Mouse (Mus musculus) C2C12 (cell line): ENCODE measurements around the gene Mgat4a. TPM values are rescaled to one million over a fixed set of nuclear protein-coding genes. Genes with fewer than 3 reads are reported as not detected.

Experiments used
- H3K27me3 ChIP-seq: one replicate; pipeline ENCODE4 v1.6.1; 2011; ENCODE audit not compliant: control insufficient read depth, insufficient read depth, insufficient read length
- H3K36me3 ChIP-seq: one replicate; pipeline ENCODE4 v1.6.1; 2011; ENCODE audit not compliant: control insufficient read depth, insufficient read depth
- H3K4me3 ChIP-seq: one replicate; pipeline ENCODE4 v1.5.1; 2011; ENCODE audit warnings: mild to moderate bottlenecking, control low read depth; ENCODE audit not compliant: poor library complexity, insufficient read depth, severe bottlenecking
- H3K79me2 ChIP-seq: one replicate; pipeline ENCODE4 v1.6.1; 2011; ENCODE audit not compliant: control insufficient read depth, insufficient read depth
- H3K79me3 ChIP-seq: one replicate; pipeline ENCODE4 v1.6.1; 2011; ENCODE audit warnings: low read depth, control low read depth
- H3ac ChIP-seq: one replicate; pipeline ENCODE3; 2011; ENCODE audit warnings: low read depth; ENCODE audit not compliant: control insufficient read depth, insufficient read length
- CEBPB ChIP-seq: IDR thresholded peaks from one replicate; pipeline ENCODE4 v1.6.1; 2011; ENCODE audit warnings: low read depth, mild to moderate bottlenecking, control low read depth, moderate library complexity
- CTCF ChIP-seq: IDR thresholded peaks from one replicate; pipeline ENCODE4 v1.5.1; 2011; ENCODE audit not compliant: control insufficient read depth, insufficient read depth, insufficient read length
- FOSL1 ChIP-seq: IDR thresholded peaks from one replicate; pipeline ENCODE4 v1.8.0; 2011; ENCODE audit warnings: mild to moderate bottlenecking, low read length; ENCODE audit not compliant: poor library complexity, insufficient read depth, severe bottlenecking
- MAX ChIP-seq: IDR thresholded peaks from one replicate; pipeline ENCODE4 v1.6.1; 2011; ENCODE audit warnings: mild to moderate bottlenecking, control low read depth
- MYOD1 ChIP-seq: IDR thresholded peaks from one replicate; pipeline ENCODE4 v1.6.1; 2011; ENCODE audit warnings: low read depth; ENCODE audit not compliant: control insufficient read depth, insufficient read length
- MYOG ChIP-seq: IDR thresholded peaks from one replicate; pipeline ENCODE4 v1.6.1; 2011; ENCODE audit not compliant: control insufficient read depth, insufficient read length; ENCODE audit errors: extremely low read depth
- USF1 ChIP-seq: IDR thresholded peaks from one replicate; pipeline ENCODE4 v1.6.1; 2011; ENCODE audit warnings: low read depth, mild to moderate bottlenecking, control low read depth, moderate library complexity
- polyA plus RNA-seq: library from polyadenylated mRNA; unstranded; fragments of >200 nt; fragmentation: generic; extraction: Trizol; gene quantifications from one replicate; pipeline ENCODE4 v1.2.1, GENCODE M21; 2012; ENCODE audit warnings: missing spikeins

The Mgat4a gene
- polyA plus RNA-seq, 1 experiment: 0.01 TPM

DNA sequence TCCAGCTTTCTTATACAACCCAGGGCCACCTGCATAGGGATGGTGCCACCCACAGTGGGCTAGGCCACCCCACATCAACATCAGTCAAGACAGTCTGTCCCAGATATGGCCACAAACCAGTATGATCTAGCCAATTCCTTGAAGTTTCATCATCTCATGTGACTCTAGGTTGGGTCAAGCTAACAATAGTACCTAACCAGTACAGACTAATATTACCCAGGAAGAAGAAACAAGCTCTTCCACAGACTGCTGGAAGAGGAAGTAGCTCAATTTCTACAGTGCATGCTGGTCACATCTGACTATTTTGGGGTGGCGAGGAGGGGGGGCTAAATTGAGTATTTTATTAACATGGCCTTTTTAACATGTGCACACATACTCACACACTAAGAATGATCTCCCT lies 54.4 kb downstream of the Mgat4a start:
- no peak overlapping the region for H3ac ChIP-seq
- H3K4me3 ChIP-seq: no peak overlapping the region
- no peaks in the 10 kb centered on the region for H3K79me3 ChIP-seq
- no peaks in the 10 kb centered on the region for H3K36me3 ChIP-seq
- peaks cover under 1% of the 10 kb centered on the region for H3K27me3 ChIP-seq
- TF ChIP-seq MYOG: no peak
- TF ChIP-seq CTCF: no peak
- no peak for TF ChIP-seq USF1
- no peak for TF ChIP-seq FOSL1
- TF ChIP-seq CEBPB: no peak
- TF ChIP-seq MAX: no peak
- no peak for TF ChIP-seq MYOD1
- no peaks in the 10 kb centered on the region for H3K79me2 ChIP-seq

DNA sequence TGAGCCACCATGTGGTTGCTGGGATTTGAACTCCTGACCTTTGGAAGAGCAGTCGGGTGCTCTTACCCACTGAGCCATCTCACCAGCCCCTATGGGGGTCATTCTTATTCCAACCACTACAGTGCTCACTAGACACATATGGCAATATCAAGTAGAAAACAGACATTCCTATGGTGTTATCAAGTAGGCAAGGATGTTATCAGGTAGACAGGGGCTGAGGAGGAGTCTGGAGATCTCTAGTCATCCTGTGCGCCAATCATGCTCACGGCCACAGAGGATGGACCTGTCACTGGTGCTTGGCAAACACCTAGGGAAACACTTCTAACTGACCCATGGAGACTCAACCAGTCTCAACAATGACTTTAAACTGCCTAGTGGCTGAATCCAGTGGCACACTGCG lies 56.2 kb downstream of the Mgat4a start:
- Histone ChIP-seq H3K79me3 (no peaks in the 10 kb centered on the region), H3K27me3 (no peaks in the 10 kb centered on the region), H3K4me3 (no peak overlapping the region), H3K36me3 (no peaks in the 10 kb centered on the region), H3K79me2 (no peaks in the 10 kb centered on the region), H3ac (no peak overlapping the region)
- TF ChIP-seq MYOD1: no peak
- TF ChIP-seq USF1: no peak

DNA sequence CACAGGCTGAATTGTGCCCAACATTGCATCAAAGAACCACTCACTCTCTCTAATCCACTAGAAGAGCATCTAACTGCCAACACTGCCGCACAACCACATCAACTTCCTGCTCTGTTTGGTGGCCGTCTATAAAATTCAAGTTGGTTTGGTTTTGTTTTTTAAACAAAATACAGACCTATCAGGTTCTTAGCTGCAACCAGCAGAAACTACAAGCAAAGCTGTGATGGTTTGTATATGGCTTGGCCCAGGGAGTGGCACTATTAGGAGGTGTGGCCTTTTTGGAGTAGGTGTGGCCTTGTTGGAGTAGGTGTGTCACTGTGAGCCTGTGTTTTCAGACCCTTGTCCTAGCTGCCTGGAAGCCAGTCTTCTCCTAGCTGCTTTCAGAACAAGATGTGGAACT lies 59.5 kb downstream of the Mgat4a start:
- no peaks in the 10 kb centered on the region for H3K27me3 ChIP-seq
- H3K79me3 ChIP-seq: no peaks in the 10 kb centered on the region
- no peak overlapping the region for H3K4me3 ChIP-seq
- TF ChIP-seq CEBPB: no peak
- TF ChIP-seq FOSL1: no peak
- TF ChIP-seq MYOG: no peak
- TF ChIP-seq USF1: no peak
- H3K36me3 ChIP-seq: no peaks in the 10 kb centered on the region
- no peaks in the 10 kb centered on the region for H3K79me2 ChIP-seq
- no peak overlapping the region for H3ac ChIP-seq

DNA sequence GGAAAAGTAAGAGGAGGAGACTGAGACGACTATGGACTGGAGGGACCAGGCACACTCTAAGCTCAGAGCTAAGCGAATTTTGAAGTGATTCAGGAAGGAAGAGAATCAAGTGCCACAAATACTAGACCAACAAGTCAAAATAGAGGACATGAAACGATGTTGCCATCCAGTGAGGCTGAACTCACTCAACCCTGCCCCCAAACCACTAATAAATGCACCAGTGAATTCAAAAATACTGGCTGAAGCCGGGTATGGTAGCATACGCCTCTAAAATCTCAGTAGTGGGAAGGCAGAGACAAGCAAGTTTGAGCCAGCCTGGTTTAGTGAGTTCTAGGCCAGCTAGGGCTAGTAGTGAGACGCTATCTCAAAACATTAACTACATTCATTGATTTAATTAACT lies 60.1 kb downstream of the Mgat4a start:
- Histone ChIP-seq H3K4me3 (no peak overlapping the region), H3K36me3 (no peaks in the 10 kb centered on the region), H3K27me3 (no peaks in the 10 kb centered on the region), H3ac (no peak overlapping the region), H3K79me3 (no peaks in the 10 kb centered on the region), H3K79me2 (no peaks in the 10 kb centered on the region)
- no peak for TF ChIP-seq CTCF
- TF ChIP-seq CEBPB: no peak
- no peak for TF ChIP-seq FOSL1
- TF ChIP-seq MYOD1: no peak
- no peak for TF ChIP-seq MAX
- TF ChIP-seq MYOG: no peak
- TF ChIP-seq USF1: no peak

DNA sequence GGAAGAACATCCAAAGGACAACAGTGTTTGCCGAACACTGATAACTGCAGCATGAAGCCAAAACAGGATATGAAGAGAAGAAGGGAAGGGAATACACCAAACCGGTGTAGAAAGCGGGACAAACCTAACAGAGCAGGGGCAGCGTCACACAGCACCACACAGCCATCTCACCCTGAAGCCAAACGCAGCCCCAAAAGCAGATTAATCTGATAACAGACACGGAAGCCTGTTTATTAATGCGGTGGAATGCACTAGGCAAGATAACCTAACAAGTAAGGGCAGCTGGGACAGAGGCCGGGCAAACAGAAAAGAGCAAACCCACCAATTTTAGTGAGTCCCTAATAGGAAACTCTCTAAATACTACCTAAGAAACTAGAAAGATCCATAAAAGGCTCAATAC lies 61.1 kb downstream of the Mgat4a start:
- Histone ChIP-seq H3K27me3 (no peaks in the 10 kb centered on the region), H3K36me3 (no peaks in the 10 kb centered on the region), H3K79me3 (no peaks in the 10 kb centered on the region), H3ac (no peak overlapping the region), H3K4me3 (no peak overlapping the region), H3K79me2 (no peaks in the 10 kb centered on the region)
- TF ChIP-seq USF1: no peak
- no peak for TF ChIP-seq CTCF
- no peak for TF ChIP-seq MYOD1
- TF ChIP-seq FOSL1: no peak
- TF ChIP-seq MYOG: no peak
- TF ChIP-seq MAX: no peak
- no peak for TF ChIP-seq CEBPB

DNA sequence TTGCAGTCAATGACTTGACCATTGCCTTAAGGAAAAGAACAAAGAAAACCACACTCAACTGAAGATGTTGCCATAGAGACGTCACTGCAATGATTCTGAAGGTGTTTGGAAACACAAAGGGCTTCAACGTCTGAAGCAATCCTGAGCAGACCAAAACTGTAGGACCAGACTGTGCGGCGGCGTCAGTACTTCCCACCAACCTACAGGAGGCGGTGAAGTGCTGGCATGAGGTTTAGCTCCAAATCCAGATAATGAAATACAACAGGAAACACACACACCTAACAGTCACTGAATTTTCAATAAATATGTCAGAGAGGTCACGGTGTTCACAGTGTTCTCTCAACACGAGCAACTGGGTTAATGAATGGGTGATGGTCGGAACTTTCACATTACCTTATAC lies 61.7 kb downstream of the Mgat4a start:
- Histone ChIP-seq H3ac (no peak overlapping the region), H3K36me3 (no peaks in the 10 kb centered on the region), H3K4me3 (no peak overlapping the region), H3K79me2 (no peaks in the 10 kb centered on the region), H3K27me3 (no peaks in the 10 kb centered on the region), H3K79me3 (no peaks in the 10 kb centered on the region)
- TF ChIP-seq MAX (no peak), CEBPB (no peak), MYOD1 (no peak), CTCF (no peak), FOSL1 (no peak), USF1 (no peak), MYOG (no peak)
